Mouse (Mus musculus): ENCODE measurements around the gene Prkag3. TPM values are rescaled to one million over a fixed set of nuclear protein-coding genes. Genes with fewer than 3 reads are reported as not detected.

Gene Prkag3
- polyA plus RNA-seq, 1 experiment from 2014 or later = 0.07 TPM

DNA sequence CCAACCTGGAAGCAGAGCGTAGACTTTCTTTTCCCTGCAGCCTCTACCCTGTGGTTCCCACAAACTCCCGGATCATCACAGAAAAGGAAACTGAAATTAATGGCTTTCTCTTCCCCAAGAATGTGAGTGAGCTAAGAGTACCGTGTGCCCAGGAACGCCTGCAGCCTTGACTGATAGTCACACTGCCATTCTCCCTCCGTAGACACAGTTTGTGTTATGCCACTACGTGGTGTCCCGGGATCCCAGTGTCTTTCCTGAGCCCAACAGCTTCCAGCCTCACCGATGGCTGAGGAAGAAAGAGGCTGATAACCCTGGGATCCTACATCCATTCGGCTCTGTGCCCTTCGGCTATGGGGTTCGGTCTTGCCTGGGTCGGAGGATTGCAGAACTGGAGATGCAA, 12.0 kb downstream of the Prkag3 start:
- Histone ChIP-seq H3K9ac (ENCODE audit: low read depth, low read length) (no peak overlapping the region), H3K36me3 (ENCODE audit: insufficient read depth, low read length) (no peaks in the 10 kb centered on the region), H3K4me1 (replicated peaks; ENCODE audit: insufficient read depth, low read length) (no peaks in the 10 kb centered on the region), H3K4me3 (replicated peaks; ENCODE audit: low read depth, low read length) (no peak overlapping the region), H3K9me3 (replicated peaks; ENCODE audit: low read length) (no peaks in the 10 kb centered on the region), H3K4me2 (ENCODE audit: low read length) (no peak overlapping the region), H3K27me3 (ENCODE audit: insufficient read depth, low read length) (no peaks in the 10 kb centered on the region), H3K27ac (no peak overlapping the region)
- no peak for ATAC-seq (replicated peaks; ENCODE audit: low FRiP score, low read depth)
- WGBS = 88% methylated on average over 12 of the region's 12 CpGs
- no peak for DNase-seq (ENCODE audit: low spot score)
- TF ChIP-seq CTCF (IDR thresholded peaks at IDR 0.05; ENCODE audit: low read depth) = no peak

DNA sequence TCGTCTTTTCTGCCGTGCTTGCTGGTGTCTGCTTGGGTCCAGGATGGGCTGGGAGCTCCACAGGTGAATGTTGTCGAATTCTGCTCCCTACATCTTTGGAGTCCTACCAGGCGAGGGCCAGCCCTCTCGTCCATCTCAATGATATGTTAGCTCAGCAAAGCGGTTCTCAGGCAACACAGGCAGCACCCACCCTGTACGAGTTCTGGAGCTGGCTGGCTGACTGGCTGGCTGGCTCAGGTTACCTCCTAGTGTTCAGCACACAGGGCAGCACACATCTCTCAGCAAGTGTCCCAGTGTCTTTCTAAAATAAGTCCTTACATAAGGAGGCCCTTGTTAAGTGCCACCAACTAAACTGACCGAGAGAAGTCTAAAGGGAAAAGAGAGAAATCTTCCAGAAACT, 20.6 kb downstream of the Prkag3 start:
- TF ChIP-seq CTCF (IDR thresholded peaks at IDR 0.05; ENCODE audit: low read depth) = no peak
- Histone ChIP-seq H3K27ac (no peak overlapping the region), H3K4me2 (ENCODE audit: low read length) (no peak overlapping the region), H3K27me3 (ENCODE audit: insufficient read depth, low read length) (no peaks in the 10 kb centered on the region), H3K9me3 (replicated peaks; ENCODE audit: low read length) (no peaks in the 10 kb centered on the region), H3K4me1 (replicated peaks; ENCODE audit: insufficient read depth, low read length) (no peaks in the 10 kb centered on the region), H3K9ac (ENCODE audit: low read depth, low read length) (no peak overlapping the region), H3K4me3 (replicated peaks; ENCODE audit: low read depth, low read length) (no peak overlapping the region), H3K36me3 (ENCODE audit: insufficient read depth, low read length) (no peaks in the 10 kb centered on the region)
- no peak for DNase-seq (ENCODE audit: low spot score)
- no peak for ATAC-seq (replicated peaks; ENCODE audit: low FRiP score, low read depth)
- 62% methylated on average over 8 of the region's 8 CpGs for WGBS

DNA sequence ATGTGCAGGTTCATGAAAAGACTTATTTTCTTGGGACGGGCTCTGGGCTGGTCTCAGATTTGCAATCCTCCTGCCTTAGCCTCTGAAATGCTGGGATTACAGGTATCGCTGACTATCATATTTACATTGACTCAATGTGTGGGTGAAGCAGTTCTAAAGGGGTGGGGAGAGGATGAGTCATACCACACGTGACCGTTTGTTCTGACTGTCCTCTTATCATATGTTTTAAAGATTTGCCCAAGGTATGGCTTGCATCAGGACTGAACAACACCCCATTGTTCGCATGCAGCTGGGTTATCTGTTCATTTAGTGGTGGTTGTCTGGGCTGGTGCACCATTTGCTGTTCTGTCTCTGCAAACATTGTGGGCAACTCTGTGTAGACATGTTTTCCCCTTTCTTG, 22.3 kb downstream of the Prkag3 start:
- Histone ChIP-seq H3K36me3 (ENCODE audit: insufficient read depth, low read length) (no peaks in the 10 kb centered on the region), H3K4me3 (replicated peaks; ENCODE audit: low read depth, low read length) (no peak overlapping the region), H3K4me1 (replicated peaks; ENCODE audit: insufficient read depth, low read length) (no peaks in the 10 kb centered on the region), H3K4me2 (ENCODE audit: low read length) (no peak overlapping the region), H3K9me3 (replicated peaks; ENCODE audit: low read length) (no peaks in the 10 kb centered on the region), H3K27ac (no peak overlapping the region), H3K27me3 (ENCODE audit: insufficient read depth, low read length) (no peaks in the 10 kb centered on the region), H3K9ac (ENCODE audit: low read depth, low read length) (no peak overlapping the region)
- TF ChIP-seq CTCF (IDR thresholded peaks at IDR 0.05; ENCODE audit: low read depth) = no peak
- ATAC-seq (replicated peaks; ENCODE audit: low FRiP score, low read depth) (no peak), DNase-seq (ENCODE audit: low spot score) (no peak)
- WGBS = 74% methylated on average over 5 of the region's 5 CpGs

DNA sequence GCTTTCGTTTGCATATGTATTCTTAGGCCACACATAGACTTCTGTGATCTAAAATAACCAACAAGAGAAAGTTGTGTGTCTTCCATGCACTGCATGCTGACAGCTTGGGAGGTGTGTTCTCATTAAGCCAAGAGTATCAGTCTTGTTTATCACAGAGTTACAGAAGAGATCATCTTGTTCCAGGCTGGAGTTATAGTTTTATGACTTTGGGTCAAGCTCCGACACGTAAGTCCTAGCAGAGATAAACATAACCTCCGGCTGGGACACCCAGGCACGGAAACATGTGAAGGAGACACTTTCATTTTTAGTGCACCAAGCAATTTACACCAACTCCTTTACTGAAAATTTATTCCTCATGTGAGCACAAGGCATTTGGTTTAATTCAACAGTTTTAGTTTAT, 22.9 kb downstream of the Prkag3 start:
- H3K4me3 ChIP-seq (replicated peaks; ENCODE audit: low read depth, low read length) = no peak overlapping the region
- H3K27ac ChIP-seq = no peak overlapping the region
- ATAC-seq (replicated peaks; ENCODE audit: low FRiP score, low read depth) (no peak), DNase-seq (ENCODE audit: low spot score) (no peak)
- H3K4me2 ChIP-seq (ENCODE audit: low read length) = no peak overlapping the region
- H3K27me3 ChIP-seq (ENCODE audit: insufficient read depth, low read length) = no peaks in the 10 kb centered on the region
- no peak for TF ChIP-seq CTCF (IDR thresholded peaks at IDR 0.05; ENCODE audit: low read depth)
- no peaks in the 10 kb centered on the region for H3K36me3 ChIP-seq (ENCODE audit: insufficient read depth, low read length)
- no peaks in the 10 kb centered on the region for H3K9me3 ChIP-seq (replicated peaks; ENCODE audit: low read length)
- 41% methylated on average over 5 of the region's 5 CpGs for WGBS
- H3K9ac ChIP-seq (ENCODE audit: low read depth, low read length) = no peak overlapping the region
- H3K4me1 ChIP-seq (replicated peaks; ENCODE audit: insufficient read depth, low read length) = no peaks in the 10 kb centered on the region

DNA sequence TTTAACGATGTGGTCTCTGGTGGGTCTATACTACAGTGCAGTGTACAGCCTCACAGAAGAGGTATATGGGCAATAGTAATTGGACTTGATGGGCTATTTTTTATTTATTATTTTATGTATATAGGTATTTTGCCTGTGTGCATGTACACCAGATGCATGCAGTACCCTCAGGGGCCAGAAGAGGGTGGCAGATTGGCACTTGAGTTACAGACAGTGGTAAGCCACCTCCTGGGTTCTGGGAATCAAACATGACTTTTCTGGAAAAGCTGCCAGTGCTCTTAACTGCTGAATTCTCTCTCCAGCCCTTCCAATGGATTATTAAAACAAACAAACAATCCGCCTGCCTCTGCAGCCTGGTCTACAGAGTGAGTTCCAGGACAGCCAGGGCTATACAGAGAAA, 25.3 kb downstream of the Prkag3 start:
- DNase-seq (ENCODE audit: low spot score) = peak; percentile 21
- no peaks in the 10 kb centered on the region for H3K4me1 ChIP-seq (replicated peaks; ENCODE audit: insufficient read depth, low read length)
- no peak for ATAC-seq (replicated peaks; ENCODE audit: low FRiP score, low read depth)
- no peaks in the 10 kb centered on the region for H3K9me3 ChIP-seq (replicated peaks; ENCODE audit: low read length)
- WGBS = 79% methylated on average over 2 of the region's 2 CpGs
- no peak overlapping the region for H3K4me2 ChIP-seq (ENCODE audit: low read length)
- H3K36me3 ChIP-seq (ENCODE audit: insufficient read depth, low read length) = no peaks in the 10 kb centered on the region
- TF ChIP-seq CTCF (IDR thresholded peaks at IDR 0.05; ENCODE audit: low read depth) = peak; percentile 34; the same call in 1 of the 2 replicates
- H3K27ac ChIP-seq = no peak overlapping the region
- H3K4me3 ChIP-seq (replicated peaks; ENCODE audit: low read depth, low read length) = no peak overlapping the region
- H3K9ac ChIP-seq (ENCODE audit: low read depth, low read length) = no peak overlapping the region
- H3K27me3 ChIP-seq (ENCODE audit: insufficient read depth, low read length) = no peaks in the 10 kb centered on the region

DNA sequence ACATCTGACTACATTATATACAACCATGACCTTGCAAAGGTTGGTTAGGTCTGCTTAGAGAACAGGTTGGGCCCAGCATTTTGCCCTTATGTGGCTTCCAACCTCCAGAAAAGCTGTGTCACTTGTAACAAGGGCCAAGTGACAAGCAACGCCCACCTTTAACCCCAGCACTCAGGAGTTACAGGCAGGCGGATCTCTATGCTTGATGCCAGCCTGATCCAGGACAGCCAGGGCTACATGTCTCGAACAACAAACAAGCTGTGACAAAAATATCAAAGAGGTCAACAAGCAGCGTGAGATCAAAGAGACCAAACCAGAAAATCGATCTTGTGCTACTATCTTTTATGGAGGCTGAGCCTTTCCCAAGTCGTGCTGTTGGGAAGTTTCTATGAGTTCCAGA, 27.4 kb downstream of the Prkag3 start:
- H3K36me3 ChIP-seq (ENCODE audit: insufficient read depth, low read length) = no peaks in the 10 kb centered on the region
- no peaks in the 10 kb centered on the region for H3K4me1 ChIP-seq (replicated peaks; ENCODE audit: insufficient read depth, low read length)
- 52% methylated on average over 6 of the region's 6 CpGs for WGBS
- H3K27ac ChIP-seq = no peak overlapping the region
- no peak for TF ChIP-seq CTCF (IDR thresholded peaks at IDR 0.05; ENCODE audit: low read depth)
- no peak overlapping the region for H3K4me3 ChIP-seq (replicated peaks; ENCODE audit: low read depth, low read length)
- H3K9me3 ChIP-seq (replicated peaks; ENCODE audit: low read length) = no peaks in the 10 kb centered on the region
- DNase-seq (ENCODE audit: low spot score) (no peak), ATAC-seq (replicated peaks; ENCODE audit: low FRiP score, low read depth) (no peak)
- no peak overlapping the region for H3K9ac ChIP-seq (ENCODE audit: low read depth, low read length)
- H3K27me3 ChIP-seq (ENCODE audit: insufficient read depth, low read length) = no peaks in the 10 kb centered on the region
- H3K4me2 ChIP-seq (ENCODE audit: low read length) = no peak overlapping the region

DNA sequence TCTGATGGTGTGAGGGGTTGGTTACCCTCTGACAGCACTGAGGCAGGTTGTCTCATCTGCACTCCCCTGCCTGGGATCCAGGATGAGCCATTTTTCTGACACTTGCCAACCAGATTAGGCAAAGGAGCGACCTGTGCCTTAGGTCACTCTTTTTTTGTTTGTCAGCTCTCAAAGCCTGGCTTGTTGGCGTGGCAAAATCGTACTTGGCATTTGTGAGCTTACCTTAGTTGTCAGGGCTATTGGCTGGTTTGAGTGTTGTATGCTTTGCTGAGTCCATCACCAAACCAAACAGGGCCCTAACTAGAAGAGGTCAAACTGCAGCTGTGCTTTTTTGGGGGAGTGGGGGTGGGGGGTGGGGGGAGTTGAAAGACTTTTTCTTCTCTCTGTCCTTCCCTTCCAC, 29.7 kb downstream of the Prkag3 start:
- Histone ChIP-seq H3K9ac (ENCODE audit: low read depth, low read length) (no peak overlapping the region), H3K27ac (no peak overlapping the region), H3K4me2 (ENCODE audit: low read length) (no peak overlapping the region), H3K4me3 (replicated peaks; ENCODE audit: low read depth, low read length) (no peak overlapping the region), H3K9me3 (replicated peaks; ENCODE audit: low read length) (no peaks in the 10 kb centered on the region), H3K36me3 (ENCODE audit: insufficient read depth, low read length) (no peaks in the 10 kb centered on the region), H3K27me3 (ENCODE audit: insufficient read depth, low read length) (no peaks in the 10 kb centered on the region), H3K4me1 (replicated peaks; ENCODE audit: insufficient read depth, low read length) (no peaks in the 10 kb centered on the region)
- WGBS = 88% methylated on average over 3 of the region's 3 CpGs
- DNase-seq (ENCODE audit: low spot score) (no peak), ATAC-seq (replicated peaks; ENCODE audit: low FRiP score, low read depth) (no peak)
- TF ChIP-seq CTCF (IDR thresholded peaks at IDR 0.05; ENCODE audit: low read depth) = no peak
